Mouse (Mus musculus): ENCODE results near the gene Cryzl2.

DNA sequence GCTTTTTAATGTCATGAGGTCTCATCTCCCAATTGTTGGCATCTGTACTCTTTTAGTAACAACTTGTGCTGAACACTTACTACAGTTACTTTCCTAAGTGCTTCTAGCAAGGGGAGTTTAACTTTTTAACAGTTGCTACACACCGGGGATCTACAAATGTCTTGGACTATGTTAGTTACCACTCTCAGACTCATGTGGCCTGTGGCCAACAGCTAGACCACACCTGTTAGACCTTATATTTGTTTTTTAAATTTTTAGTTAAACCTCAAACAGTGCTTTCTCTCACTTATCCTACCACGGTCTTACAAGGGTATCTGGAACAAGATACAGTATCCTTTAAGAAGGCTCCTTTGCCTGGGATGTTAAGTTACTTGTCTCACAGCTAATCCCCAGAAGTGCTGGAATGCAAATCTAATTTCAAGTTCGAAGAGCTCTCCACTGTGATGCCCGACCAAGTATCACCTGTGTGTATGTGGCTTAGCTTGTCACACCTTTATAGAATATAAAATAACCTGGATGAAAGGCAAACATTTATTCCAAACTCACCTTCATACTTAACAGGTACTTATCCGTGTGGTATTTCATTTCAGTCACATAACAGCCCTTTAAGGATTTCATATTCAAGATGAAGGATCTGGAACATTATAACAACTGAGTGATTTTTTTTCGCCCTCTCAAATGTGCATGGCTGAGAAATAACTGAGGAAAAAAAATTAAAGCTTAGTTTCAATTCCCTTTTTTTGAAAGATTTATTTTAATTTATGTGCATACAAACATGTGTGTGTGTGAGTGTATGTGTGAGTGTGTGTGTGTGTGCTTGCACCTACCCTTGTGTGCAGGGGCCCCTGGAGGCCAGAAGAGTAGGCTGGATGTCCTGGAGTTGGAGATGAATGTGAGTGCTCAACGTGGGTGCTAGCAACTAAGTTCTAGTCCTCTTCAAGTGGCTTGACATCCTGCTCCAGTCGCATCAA lies 58.7 kb downstream of the Cryzl2 start:
- no peak for TF ChIP-seq CTCF (IDR thresholded peaks at IDR 0.05)
- no peak for TF ChIP-seq POLR2A (IDR thresholded peaks at IDR 0.05; ENCODE audit: insufficient read depth, low read depth, low read length)
